Mouse (Mus musculus) limb, embryonic 12.5 days (tissue): ENCODE data around the gene Serinc3. TPM values are rescaled to one million over a fixed set of nuclear protein-coding genes. Genes with fewer than 3 reads are reported as not detected.

Source experiments
- ATAC-seq: fragments of 200-750 bp; cut with Nextera tagmentation; 2 replicates; pipeline ENCODE4 v1.8.0; 2017; ENCODE audit warnings: low read depth, moderate TSS enrichment; ENCODE audit not compliant: insufficient number of reproducible peaks, insufficient read depth, low FRiP score, low TSS enrichment
- H3K27ac ChIP-seq: fragments of 300-500 bp; sonication (generic); 2 replicates; pipeline ENCODE4 v1.5.1; 2016; ENCODE audit warnings: mild to moderate bottlenecking, moderate library complexity
- H3K27me3 ChIP-seq: fragments of 300-500 bp; sonication (generic); 2 replicates; pipeline ENCODE4 v1.6.1; 2016; ENCODE audit warnings: mild to moderate bottlenecking, moderate library complexity
- H3K36me3 ChIP-seq: fragments of 300-500 bp; sonication (generic); 2 replicates; pipeline ENCODE4 v1.6.1; 2016; ENCODE audit warnings: mild to moderate bottlenecking, moderate library complexity
- H3K4me1 ChIP-seq: fragments of 300-500 bp; sonication (generic); replicated peaks from 2 replicates; pipeline ENCODE4 v1.6.1; 2016
- H3K4me2 ChIP-seq: fragments of 300-500 bp; sonication (generic); 2 replicates; pipeline ENCODE4 v1.6.1; 2016; ENCODE audit warnings: mild to moderate bottlenecking, moderate library complexity
- H3K4me3 ChIP-seq: fragments of 300-500 bp; sonication (generic); replicated peaks from 2 replicates; pipeline ENCODE4 v1.5.1; 2016; ENCODE audit warnings: mild to moderate bottlenecking
- H3K9ac ChIP-seq: fragments of 300-500 bp; sonication (generic); replicated peaks from 2 replicates; pipeline ENCODE4 v1.6.1; 2016; ENCODE audit warnings: mild to moderate bottlenecking, moderate library complexity
- H3K9me3 ChIP-seq: fragments of 300-500 bp; sonication (generic); 2 replicates; pipeline ENCODE4 v1.6.1; 2016; ENCODE audit warnings: mild to moderate bottlenecking, moderate library complexity
- WGBS: fragments of 180-500 bp; shearing (Covaris S2); methylation state at CpG from one replicate; pipeline ENCODE4 v1.1.7; 2016; 5-methylcytosine and 5-hydroxymethylcytosine counted together
- polyA plus RNA-seq: library from polyadenylated mRNA; unstranded; fragments of >200 nt; fragmentation: Nextera tagmentation; extraction: Ambion mirVana; gene quantifications from 2 replicates; pipeline ENCODE4 v1.2.1, GENCODE M21; 2016

Serinc3 gene
- polyA plus RNA-seq, 1 experiment from 2014 or later: 25.4 TPM

- Histone ChIP-seq H3K4me2 (no peak overlapping the region), H3K27ac (no peak overlapping the region), H3K27me3 (no peaks in the 10 kb centered on the region), H3K36me3 (peaks cover 32% of the 10 kb centered on the region), H3K4me1 (peaks cover 10% of the 10 kb centered on the region), H3K9ac (no peak overlapping the region), H3K9me3 (no peaks in the 10 kb centered on the region), H3K4me3 (no peak overlapping the region)
- WGBS: 87% methylated on average over 7 of the region's 7 CpGs
- ATAC-seq: no peak
Measured at GRCm38 (mm10) chr2:163606161-163606560, 38.8 kb downstream of the Serinc3 start.

- Histone ChIP-seq H3K4me2 (peak within 1 kb of the TSS; percentile 95), H3K9ac (peak within 1 kb of the TSS; percentile 90), H3K4me1 (peaks cover 10% of the 10 kb centered on the region), H3K36me3 (peaks cover 3% of the 10 kb centered on the region), H3K4me3 (peak within 1 kb of the TSS; percentile 88), H3K27ac (peak within 1 kb of the TSS; percentile 84), H3K9me3 (no peaks in the 10 kb centered on the region), H3K27me3 (no peaks in the 10 kb centered on the region)
- 2% methylated on average over 57 of the region's 57 CpGs for WGBS
- peak; percentile 85 for ATAC-seq
Measured at GRCm38 (mm10) chr2:163602101-163602971, 42.6 kb downstream of the Serinc3 start, which contains the start of gene Ttpal. TSS of gene Ttpal (plus strand) at chr2:163602314.

- Histone ChIP-seq H3K36me3 (no peaks in the 10 kb centered on the region), H3K9ac (no peak overlapping the region), H3K27ac (no peak overlapping the region), H3K4me2 (peak overlapping the region; percentile 95), H3K9me3 (no peaks in the 10 kb centered on the region), H3K27me3 (no peaks in the 10 kb centered on the region), H3K4me1 (peaks cover 10% of the 10 kb centered on the region), H3K4me3 (peak overlapping the region; percentile 88; the same call in 1 of the 2 replicates)
- 79% methylated on average over 7 of the region's 7 CpGs for WGBS
- ATAC-seq: no peak
Measured at GRCm38 (mm10) chr2:163601712-163602100, 43.2 kb downstream of the Serinc3 start.

GRCm38 (mm10) chr2:163601066-163601465, 43.9 kb downstream of the Serinc3 start:
- no peak overlapping the region for H3K4me2 ChIP-seq
- H3K36me3 ChIP-seq: no peaks in the 10 kb centered on the region
- H3K4me1 ChIP-seq: peaks cover 10% of the 10 kb centered on the region
- no peaks in the 10 kb centered on the region for H3K9me3 ChIP-seq
- H3K9ac ChIP-seq: no peak overlapping the region
- H3K4me3 ChIP-seq: no peak overlapping the region
- 89% methylated on average over 7 of the region's 7 CpGs for WGBS
- no peak for ATAC-seq
- H3K27me3 ChIP-seq: no peaks in the 10 kb centered on the region
- H3K27ac ChIP-seq: no peak overlapping the region

GRCm38 (mm10) chr2:163599226-163599625, 45.7 kb downstream of the Serinc3 start:
- H3K9me3 ChIP-seq: no peaks in the 10 kb centered on the region

GRCm38 (mm10) chr2:163597661-163598060, 47.3 kb downstream of the Serinc3 start:
- ATAC-seq: no peak
- Histone ChIP-seq H3K9ac (no peak overlapping the region), H3K36me3 (no peaks in the 10 kb centered on the region), H3K9me3 (no peaks in the 10 kb centered on the region), H3K4me2 (no peak overlapping the region), H3K4me1 (peaks cover 1% of the 10 kb centered on the region), H3K27me3 (no peaks in the 10 kb centered on the region), H3K4me3 (no peak overlapping the region), H3K27ac (no peak overlapping the region)
- 63% methylated on average over 4 of the region's 4 CpGs for WGBS

More at GRCm38 (mm10) chr2:163599226-163599625, 45.7 kb downstream of the Serinc3 start:
- no peaks in the 10 kb centered on the region for H3K36me3 ChIP-seq
- no peak overlapping the region for H3K27ac ChIP-seq
- WGBS: 0% methylated on average over 1 of the region's 1 CpGs
- no peak for ATAC-seq
- no peak overlapping the region for H3K9ac ChIP-seq
- peaks cover 10% of the 10 kb centered on the region for H3K4me1 ChIP-seq
- H3K4me3 ChIP-seq: no peak overlapping the region
- no peaks in the 10 kb centered on the region for H3K27me3 ChIP-seq
- H3K4me2 ChIP-seq: no peak overlapping the region

GRCm38 (mm10) chr2:163596873-163597155, 48.1 kb downstream of the Serinc3 start:
- WGBS: 67% methylated on average over 3 of the region's 3 CpGs
- Histone ChIP-seq H3K9me3 (no peaks in the 10 kb centered on the region), H3K4me2 (no peak overlapping the region), H3K4me1 (no peaks in the 10 kb centered on the region), H3K9ac (no peak overlapping the region), H3K4me3 (no peak overlapping the region), H3K27ac (no peak overlapping the region), H3K36me3 (no peaks in the 10 kb centered on the region), H3K27me3 (no peaks in the 10 kb centered on the region)
- no peak for ATAC-seq

- Histone ChIP-seq H3K4me1 (no peaks in the 10 kb centered on the region), H3K36me3 (no peaks in the 10 kb centered on the region), H3K4me2 (no peak overlapping the region), H3K4me3 (no peak overlapping the region), H3K27me3 (no peaks in the 10 kb centered on the region), H3K9me3 (no peaks in the 10 kb centered on the region), H3K9ac (no peak overlapping the region), H3K27ac (no peak overlapping the region)
- 80% methylated on average over 13 of the region's 13 CpGs for WGBS
- no peak for ATAC-seq
Measured at GRCm38 (mm10) chr2:163596057-163596872, 48.7 kb downstream of the Serinc3 start.

- Histone ChIP-seq H3K4me2 (no peak overlapping the region), H3K27me3 (no peaks in the 10 kb centered on the region), H3K4me3 (no peak overlapping the region), H3K36me3 (no peaks in the 10 kb centered on the region), H3K4me1 (no peaks in the 10 kb centered on the region; the same call in 1 of the 2 replicates), H3K9ac (no peak overlapping the region), H3K9me3 (no peaks in the 10 kb centered on the region), H3K27ac (no peak overlapping the region)
- no peak for ATAC-seq
- 18% methylated on average over 2 of the region's 2 CpGs for WGBS
Measured at GRCm38 (mm10) chr2:163595119-163595518, 49.8 kb downstream of the Serinc3 start.

GRCm38 (mm10) chr2:163593636-163594282, 51.2 kb downstream of the Serinc3 start:
- Histone ChIP-seq H3K27ac (no peak overlapping the region), H3K36me3 (no peaks in the 10 kb centered on the region), H3K4me2 (no peak overlapping the region), H3K9ac (no peak overlapping the region), H3K4me1 (no peaks in the 10 kb centered on the region; the same call in 1 of the 2 replicates), H3K4me3 (no peak overlapping the region), H3K9me3 (no peaks in the 10 kb centered on the region), H3K27me3 (no peaks in the 10 kb centered on the region)
- ATAC-seq: no peak
- WGBS: 86% methylated on average over 10 of the region's 10 CpGs

GRCm38 (mm10) chr2:163592084-163592483, 52.8 kb downstream of the Serinc3 start:
- no peak overlapping the region for H3K4me2 ChIP-seq
- ATAC-seq: no peak
- H3K27ac ChIP-seq: no peak overlapping the region
- WGBS: 72% methylated on average over 1 of the region's 1 CpGs
- H3K36me3 ChIP-seq: no peaks in the 10 kb centered on the region
- H3K27me3 ChIP-seq: no peaks in the 10 kb centered on the region
- H3K4me3 ChIP-seq: no peak overlapping the region
- H3K4me1 ChIP-seq: no peaks in the 10 kb centered on the region; the same call in 1 of the 2 replicates
- no peak overlapping the region for H3K9ac ChIP-seq
- no peaks in the 10 kb centered on the region for H3K9me3 ChIP-seq
